Mouse (Mus musculus): ENCODE data around the gene Fh1. TPM values are rescaled to one million over a fixed set of nuclear protein-coding genes. Genes with fewer than 3 reads are reported as not detected.

Fh1 gene
- total RNA-seq, 2 experiments from 2014 or later, result 78.0 to 79.3 TPM

- no peak for DNase-seq (ENCODE audit: low spot score in 2 of 2)
These were observed 73.0 kb downstream of the Fh1 start for GRCm38 (mm10) chr1:175552474-175552873.

GRCm38 (mm10) chr1:175550586-175550985, 74.8 kb downstream of the Fh1 start:
- peak in 1 of 2 experiments; percentile 43 for DNase-seq (ENCODE audit: low spot score in 2 of 2)

Other genes with a start within 250 kb of the Fh1 start
- gene Rgs7, start 133.1 kb downstream of the Fh1 start, total RNA-seq (2021), result 10 to 100 TPM; 73.7 to 80.5 TPM
- not detected for gene Kmo, start 5.3 kb downstream of the Fh1 start, total RNA-seq (2021)
- gene Opn3, start 67.1 kb upstream of the Fh1 start, total RNA-seq (2021), result 1 to 10 TPM in 1 of 2 experiments, under 1 TPM in 1; 0.94 to 1.5 TPM
- gene Chml, start 67.3 kb upstream of the Fh1 start, total RNA-seq (2021), result 1 to 10 TPM; 3.5 to 4.7 TPM
- gene Wdr64, start 73.0 kb upstream of the Fh1 start, total RNA-seq (2021), result not detected